Comparison of ENCODE assay signal across 8 mouse cellular contexts in genomic region chr14:20576179-20576578, GRCm38 (mm10). TPM values are rescaled to one million over a fixed set of nuclear protein-coding genes. Genes with fewer than 3 reads are reported as not detected.
A peak's percentile ranks its signal among the peaks of the same experiment; 100 is the strongest.
DNase-seq lines count a peak whose midpoint lies in the region; ATAC-seq and TF ChIP-seq lines count a peak whose summit lies in the region.

No protein-coding gene starts in this region.

- no peak for ATAC-seq in kidney, embryonic 14.5 days (ENCODE audit: low FRiP score, low TSS enrichment)
- 0 out of 2 replicates have a peak, but pooled peaks have one; percentile 43 for ATAC-seq in hindbrain, postnatal 0 days

- no peaks in the 10 kb centered on the region for H3K27me3 ChIP-seq in kidney, embryonic 14.5 days (ENCODE audit: control insufficient read depth, insufficient read depth, low read length)
- H3K27me3 ChIP-seq in hindbrain, postnatal 0 days (ENCODE audit: insufficient read depth, low read length), result no peaks in the 10 kb centered on the region

- no peaks in the 10 kb centered on the region for H3K4me1 ChIP-seq in kidney, embryonic 14.5 days (ENCODE audit: control insufficient read depth, insufficient read depth, low read length)
- no peaks in the 10 kb centered on the region for H3K4me1 ChIP-seq in hindbrain, postnatal 0 days (ENCODE audit: insufficient read depth, low read length)

- intact Hi-C loops in left cerebral cortex, postnatal 10 days (cut with DNase I), result loop anchor here (1.0 kb wide), 1 partner anchor 85 kb away; no protein-coding TSS in a partner anchor

- H3K9ac ChIP-seq in kidney, embryonic 14.5 days (ENCODE audit: low read depth, low read length), result no peak overlapping the region
- no peak overlapping the region for H3K9ac ChIP-seq in hindbrain, postnatal 0 days (replicated peaks; ENCODE audit: low read length)

- no peak overlapping the region for H3K4me2 ChIP-seq in kidney, embryonic 14.5 days (replicated peaks; ENCODE audit: low read depth, low read length)
- no peak overlapping the region for H3K4me2 ChIP-seq in hindbrain, postnatal 0 days (ENCODE audit: low read depth, low read length)

- H3K36me3 ChIP-seq in kidney, embryonic 14.5 days (ENCODE audit: control insufficient read depth, insufficient read depth, low read length), result peaks cover 31% of the 10 kb centered on the region
- peaks cover 19% of the 10 kb centered on the region for H3K36me3 ChIP-seq in hindbrain, postnatal 0 days (ENCODE audit: insufficient read depth, low read length)

- 56% methylated on average over 7 of the region's 7 CpGs for WGBS in kidney, embryonic 14.5 days
- WGBS in hindbrain, postnatal 0 days, result 51% methylated on average over 7 of the region's 7 CpGs

- H3K4me3 ChIP-seq in kidney, embryonic 14.5 days (ENCODE audit: low read length), result no peak overlapping the region
- no peak overlapping the region for H3K4me3 ChIP-seq in hindbrain, postnatal 0 days (ENCODE audit: low read length)

- H3K27ac ChIP-seq in kidney, embryonic 14.5 days (ENCODE audit: low read depth, low read length), result no peak overlapping the region
- H3K27ac ChIP-seq in hindbrain, postnatal 0 days, result peak overlapping the region; percentile 46; the same call in 1 of the 2 replicates

- peak; percentile 80 for TF ChIP-seq CTCF in hindbrain, postnatal 0 days (IDR thresholded peaks at IDR 0.05; ENCODE audit: low read depth)

- peak; percentile 75 for DNase-seq in kidney, adult 18-20 months
- peak; percentile 81 for DNase-seq in cerebellum, adult 9-10 months
- peak; percentile 72 to 86 for DNase-seq in frontal cortex, postnatal 36 days (ENCODE audit: low spot score in 2 of 2)
- peak; percentile 83 for DNase-seq in hindbrain, postnatal 0 days (ENCODE audit: low spot score)
- peak; percentile 73 to 79 for DNase-seq in left cerebral cortex, postnatal 10 days (ENCODE audit: extremely low spot score in 1 of 2, low spot score in 2 of 2)
- DNase-seq in monocyte, adult 2 months (ENCODE audit: low read depth in 1 of 2, low spot score in 2 of 2), result peak; percentile 9 to 38
- DNase-seq in spleen, postnatal 4 days (ENCODE audit: low spot score in 2 of 2), result peak; percentile 63 to 82

- H3K9me3 ChIP-seq in kidney, embryonic 14.5 days (ENCODE audit: control insufficient read depth, low read length), result no peaks in the 10 kb centered on the region
- H3K9me3 ChIP-seq in hindbrain, postnatal 0 days (ENCODE audit: low read length), result no peaks in the 10 kb centered on the region

RNA-seq across cellular contexts. Expression of gene Ppp3cb, which starts 29.8 kb away (rescaled TPM):
- 57.3 and 65.0 TPM in 2 replicates for polyA plus RNA-seq in kidney, embryonic 14.5 days (2014; fragmentation: Nextera tagmentation; extraction: Ambion mirVana)
- 110 and 130 TPM in 2 replicates for total RNA-seq in hindbrain, postnatal 0 days (2014; rRNA removed)
- polyA plus RNA-seq in hindbrain, postnatal 0 days (2015; fragmentation: Nextera tagmentation; extraction: Ambion mirVana), result 94.7 and 97.5 TPM in 2 replicates
- total RNA-seq in left cerebral cortex, postnatal 10 days (2021), result 100 to 1,000 TPM; 434 TPM

Comparison
In these comparisons a context has a peak if more than half of its experiments do, and no peak if none do; other contexts are left out.
1. DNase-seq: peak in every context shown above with its lines; median percentile 83 in hindbrain, postnatal 0 days; 81 in cerebellum, adult 9-10 months; 79 in frontal cortex, postnatal 36 days; 76 in left cerebral cortex, postnatal 10 days; 75 in kidney, adult 18-20 months; 72 in spleen, postnatal 4 days; 24 in monocyte, adult 2 months.